Mouse (Mus musculus): ENCODE results near the gene Csf2ra. TPM values are rescaled to one million over a fixed set of nuclear protein-coding genes. Genes with fewer than 3 reads are reported as not detected.
A peak's percentile ranks its signal among the peaks of the same experiment; 100 is the strongest.
"Not testable (repeated sequence)": the region's sequence is repeated elsewhere in the genome, so short reads cannot be mapped to it uniquely, and the experiment has no call there.

Gene Csf2ra
- 17.9 and 19.2 TPM in 2 replicates for polyA plus RNA-seq (2014; fragmentation: Nextera tagmentation; extraction: Ambion mirVana)

- Histone ChIP-seq H3K27ac (ENCODE audit: low read depth, low read length) (peak within 1 kb of the TSS; percentile 25), H3K9me3 (ENCODE audit: control insufficient read depth, low read length) (no peaks in the 10 kb centered on the region), H3K4me1 (replicated peaks; ENCODE audit: control insufficient read depth, insufficient read depth, low read length) (no peaks in the 10 kb centered on the region), H3K4me2 (ENCODE audit: low read depth, low read length, severe bottlenecking) (peak within 1 kb of the TSS; percentile 52), H3K9ac (ENCODE audit: low read length) (peak within 1 kb of the TSS; percentile 44), H3K36me3 (ENCODE audit: control insufficient read depth, insufficient read depth, low read length) (no peaks in the 10 kb centered on the region), H3K27me3 (ENCODE audit: control insufficient read depth, insufficient read depth, low read length) (no peaks in the 10 kb centered on the region), H3K4me3 (ENCODE audit: low read depth, low read length) (peak within 1 kb of the TSS; percentile 45)
- WGBS, result 60% methylated on average over 36 of the region's 36 CpGs
- ATAC-seq (replicated peaks; ENCODE audit: low FRiP score), result no peak
- peak; percentile 64 for DNase-seq (ENCODE audit: low spot score)
These were observed at the start of gene Csf2ra for GRCm38 (mm10) chr19:61227941-61228701. Gene Csf2ra (minus strand): TSS chr19:61228429.

DNA sequence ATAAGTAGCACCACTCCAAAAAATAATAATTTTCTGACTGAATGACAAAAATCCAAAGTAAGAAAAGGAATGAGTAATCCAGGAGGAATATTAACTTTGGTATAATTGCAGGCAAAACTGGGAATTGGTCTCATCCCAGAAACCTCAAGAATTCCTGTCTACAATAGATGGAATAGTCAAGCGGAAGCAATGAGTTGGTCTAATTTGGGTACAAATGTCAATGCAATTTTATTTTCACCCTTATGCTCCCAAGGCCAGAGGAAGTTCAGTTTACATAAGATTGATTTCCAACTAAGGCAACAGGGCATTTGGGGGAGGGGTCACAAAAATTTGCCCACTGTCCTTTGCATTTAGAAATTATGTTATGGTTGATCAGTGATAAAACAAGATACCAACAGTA lies 47.2 kb upstream of the Csf2ra start:
- no peak overlapping the region for H3K27ac ChIP-seq (ENCODE audit: low read depth, low read length)
- no peak overlapping the region for H3K4me3 ChIP-seq (ENCODE audit: low read depth, low read length)
- no peaks in the 10 kb centered on the region for H3K36me3 ChIP-seq (ENCODE audit: control insufficient read depth, insufficient read depth, low read length)
- 84% methylated on average over 1 of the region's 1 CpGs for WGBS
- H3K27me3 ChIP-seq (ENCODE audit: control insufficient read depth, insufficient read depth, low read length), result no peaks in the 10 kb centered on the region
- no peaks in the 10 kb centered on the region for H3K4me1 ChIP-seq (replicated peaks; ENCODE audit: control insufficient read depth, insufficient read depth, low read length)
- no peak for ATAC-seq (replicated peaks; ENCODE audit: low FRiP score)
- H3K9me3 ChIP-seq (ENCODE audit: control insufficient read depth, low read length), result no peaks in the 10 kb centered on the region
- H3K4me2 ChIP-seq (ENCODE audit: low read depth, low read length, severe bottlenecking), result no peak overlapping the region
- H3K9ac ChIP-seq (ENCODE audit: low read length), result no peak overlapping the region
- DNase-seq (ENCODE audit: low spot score), result no peak

DNA sequence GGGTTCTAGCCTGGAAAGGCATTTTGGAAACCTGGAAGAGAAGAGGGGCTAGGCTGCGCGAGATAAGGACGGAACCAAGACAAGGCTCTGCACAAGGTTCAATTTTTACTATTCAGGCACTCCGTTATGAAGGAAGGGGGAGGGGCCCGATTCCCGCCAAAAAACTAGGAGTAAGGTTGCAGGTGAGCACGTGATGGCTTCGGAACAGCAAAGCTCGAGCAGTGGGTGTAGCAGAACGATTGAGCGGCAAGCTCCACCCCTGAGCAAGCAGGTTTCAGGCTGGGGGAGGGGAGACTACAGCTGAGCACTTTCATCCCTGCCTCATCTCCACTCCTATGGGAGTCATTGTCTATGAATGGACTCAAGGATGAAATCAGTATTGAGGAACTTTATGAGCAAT lies 40.9 kb upstream of the Csf2ra start:
- not testable (repeated sequence) for H3K27me3 ChIP-seq (ENCODE audit: control insufficient read depth, insufficient read depth, low read length); H3K27ac ChIP-seq (ENCODE audit: low read depth, low read length); H3K9ac ChIP-seq (ENCODE audit: low read length); H3K9me3 ChIP-seq (ENCODE audit: control insufficient read depth, low read length); H3K4me3 ChIP-seq (ENCODE audit: low read depth, low read length); DNase-seq (ENCODE audit: low spot score); H3K4me1 ChIP-seq (replicated peaks; ENCODE audit: control insufficient read depth, insufficient read depth, low read length); H3K36me3 ChIP-seq (ENCODE audit: control insufficient read depth, insufficient read depth, low read length); H3K4me2 ChIP-seq (ENCODE audit: low read depth, low read length, severe bottlenecking); ATAC-seq (replicated peaks; ENCODE audit: low FRiP score)
- WGBS, result 45% methylated on average over 11 of the region's 11 CpGs

- Histone ChIP-seq H3K9me3 (ENCODE audit: control insufficient read depth, low read length) (no peaks in the 10 kb centered on the region), H3K9ac (ENCODE audit: low read length) (no peak overlapping the region), H3K27ac (ENCODE audit: low read depth, low read length) (no peak overlapping the region), H3K4me2 (ENCODE audit: low read depth, low read length, severe bottlenecking) (no peak overlapping the region), H3K36me3 (ENCODE audit: control insufficient read depth, insufficient read depth, low read length) (no peaks in the 10 kb centered on the region), H3K27me3 (ENCODE audit: control insufficient read depth, insufficient read depth, low read length) (no peaks in the 10 kb centered on the region), H3K4me3 (ENCODE audit: low read depth, low read length) (no peak overlapping the region), H3K4me1 (replicated peaks; ENCODE audit: control insufficient read depth, insufficient read depth, low read length) (no peaks in the 10 kb centered on the region)
- DNase-seq (ENCODE audit: low spot score) (no peak), ATAC-seq (replicated peaks; ENCODE audit: low FRiP score) (no peak)
- 21% methylated on average over 7 of the region's 7 CpGs for WGBS
These were observed 38.9 kb upstream of the Csf2ra start for GRCm38 (mm10) chr19:61267141-61267540.

DNA sequence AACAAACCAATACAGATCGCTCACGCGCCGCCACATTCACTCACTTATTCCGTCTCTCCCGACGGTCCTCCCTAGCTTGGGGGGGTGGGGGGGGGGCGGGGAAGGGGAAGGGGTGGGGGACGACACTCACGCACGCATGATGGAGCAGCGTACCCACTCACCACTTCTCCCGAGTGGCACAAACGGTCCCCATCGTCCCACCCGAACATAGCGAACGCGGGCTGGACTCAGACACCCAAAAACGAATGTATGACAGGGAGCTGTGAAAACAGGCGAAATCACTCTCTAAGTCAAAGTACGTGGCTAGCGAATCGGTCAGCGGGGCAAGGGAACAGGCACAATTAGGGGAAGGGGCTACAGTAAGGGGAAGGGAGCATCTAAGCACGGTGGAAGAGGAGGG lies 38.4 kb upstream of the Csf2ra start:
- no peaks in the 10 kb centered on the region for H3K9me3 ChIP-seq (ENCODE audit: control insufficient read depth, low read length)
- H3K4me2 ChIP-seq (ENCODE audit: low read depth, low read length, severe bottlenecking), result no peak overlapping the region
- no peaks in the 10 kb centered on the region for H3K4me1 ChIP-seq (replicated peaks; ENCODE audit: control insufficient read depth, insufficient read depth, low read length)
- DNase-seq (ENCODE audit: low spot score) (peak; percentile 92), ATAC-seq (replicated peaks; ENCODE audit: low FRiP score) (no peak)
- no peak overlapping the region for H3K9ac ChIP-seq (ENCODE audit: low read length)
- no peaks in the 10 kb centered on the region for H3K27me3 ChIP-seq (ENCODE audit: control insufficient read depth, insufficient read depth, low read length)
- 5% methylated on average over 25 of the region's 26 CpGs for WGBS
- no peak overlapping the region for H3K27ac ChIP-seq (ENCODE audit: low read depth, low read length)
- no peaks in the 10 kb centered on the region for H3K36me3 ChIP-seq (ENCODE audit: control insufficient read depth, insufficient read depth, low read length)
- H3K4me3 ChIP-seq (ENCODE audit: low read depth, low read length), result no peak overlapping the region

- Histone ChIP-seq H3K27me3 (ENCODE audit: control insufficient read depth, insufficient read depth, low read length) (no peaks in the 10 kb centered on the region), H3K4me3 (ENCODE audit: low read depth, low read length) (no peak overlapping the region), H3K4me2 (ENCODE audit: low read depth, low read length, severe bottlenecking) (no peak overlapping the region), H3K27ac (ENCODE audit: low read depth, low read length) (no peak overlapping the region), H3K36me3 (ENCODE audit: control insufficient read depth, insufficient read depth, low read length) (no peaks in the 10 kb centered on the region), H3K9me3 (ENCODE audit: control insufficient read depth, low read length) (no peaks in the 10 kb centered on the region), H3K9ac (ENCODE audit: low read length) (no peak overlapping the region), H3K4me1 (replicated peaks; ENCODE audit: control insufficient read depth, insufficient read depth, low read length) (no peaks in the 10 kb centered on the region)
- DNase-seq (ENCODE audit: low spot score) (peak; percentile 73), ATAC-seq (replicated peaks; ENCODE audit: low FRiP score) (no peak)
- 4% methylated on average over 12 of the region's 12 CpGs for WGBS
These were observed 38.0 kb upstream of the Csf2ra start for GRCm38 (mm10) chr19:61266246-61266615.

DNA sequence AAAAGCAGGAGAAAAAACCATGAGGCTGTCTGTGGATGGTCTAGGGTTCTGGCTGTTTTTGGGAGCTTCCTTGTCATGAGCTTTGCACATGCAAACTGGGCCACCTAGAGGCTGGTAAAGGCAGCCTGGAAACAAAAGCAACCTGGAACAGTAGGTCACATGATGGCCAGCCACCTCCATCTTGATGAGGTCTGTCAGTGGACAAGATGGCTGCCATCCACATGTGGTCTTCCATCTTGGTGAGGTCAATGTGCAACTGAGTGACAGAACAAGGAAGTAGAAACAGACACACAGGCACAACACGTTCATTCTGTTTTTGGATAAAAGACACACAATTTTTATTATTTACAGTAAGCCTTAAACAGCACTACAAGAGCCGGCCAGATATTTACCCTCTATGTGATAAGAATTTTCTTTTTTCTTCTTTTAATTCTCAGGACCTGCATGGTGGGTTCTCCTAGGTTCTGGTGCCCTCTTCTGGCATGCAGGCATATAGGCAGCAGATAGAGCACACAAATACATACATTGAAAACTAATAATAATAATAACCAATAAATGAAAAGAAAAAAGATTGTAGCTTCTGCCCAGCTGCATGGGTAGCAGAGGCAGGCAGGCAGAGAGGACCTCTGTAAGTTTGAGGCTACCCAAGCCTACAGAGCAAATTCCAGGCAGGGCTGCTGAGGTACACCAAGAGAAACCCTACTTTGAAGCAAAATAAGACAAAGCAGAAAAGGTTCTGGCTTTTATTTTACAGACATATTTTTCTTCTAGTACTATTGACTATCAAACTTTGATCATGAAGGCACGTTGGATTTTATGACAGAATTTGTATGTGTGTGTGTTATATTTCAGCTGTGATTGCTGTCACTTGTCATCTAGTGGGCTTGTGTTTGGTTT lies 37.4 kb upstream of the Csf2ra start:
- ATAC-seq (replicated peaks; ENCODE audit: low FRiP score), result peak; percentile 51
- DNase-seq (ENCODE audit: low spot score), result peak; percentile 76
- WGBS, result 30% methylated on average over 3 of the region's 3 CpGs
- Histone ChIP-seq H3K27me3 (ENCODE audit: control insufficient read depth, insufficient read depth, low read length) (no peaks in the 10 kb centered on the region), H3K9me3 (ENCODE audit: control insufficient read depth, low read length) (no peaks in the 10 kb centered on the region), H3K4me2 (ENCODE audit: low read depth, low read length, severe bottlenecking) (no peak overlapping the region), H3K9ac (ENCODE audit: low read length) (no peak overlapping the region), H3K27ac (ENCODE audit: low read depth, low read length) (no peak overlapping the region), H3K36me3 (ENCODE audit: control insufficient read depth, insufficient read depth, low read length) (no peaks in the 10 kb centered on the region), H3K4me1 (replicated peaks; ENCODE audit: control insufficient read depth, insufficient read depth, low read length) (no peaks in the 10 kb centered on the region), H3K4me3 (ENCODE audit: low read depth, low read length) (no peak overlapping the region)

GRCm38 (mm10) chr19:61264933-61265332 lies 36.7 kb upstream of the Csf2ra start:
- no peak overlapping the region for H3K4me2 ChIP-seq (ENCODE audit: low read depth, low read length, severe bottlenecking)
- no peak for ATAC-seq (replicated peaks; ENCODE audit: low FRiP score)
- H3K4me1 ChIP-seq (replicated peaks; ENCODE audit: control insufficient read depth, insufficient read depth, low read length), result no peaks in the 10 kb centered on the region
- H3K36me3 ChIP-seq (ENCODE audit: control insufficient read depth, insufficient read depth, low read length), result no peaks in the 10 kb centered on the region
- H3K9me3 ChIP-seq (ENCODE audit: control insufficient read depth, low read length), result no peaks in the 10 kb centered on the region
- H3K4me3 ChIP-seq (ENCODE audit: low read depth, low read length), result no peak overlapping the region
- DNase-seq (ENCODE audit: low spot score), result no peak
- no peaks in the 10 kb centered on the region for H3K27me3 ChIP-seq (ENCODE audit: control insufficient read depth, insufficient read depth, low read length)
- H3K27ac ChIP-seq (ENCODE audit: low read depth, low read length), result no peak overlapping the region
- H3K9ac ChIP-seq (ENCODE audit: low read length), result no peak overlapping the region
